Mouse (Mus musculus): ENCODE measurements around the gene Son.

DNA sequence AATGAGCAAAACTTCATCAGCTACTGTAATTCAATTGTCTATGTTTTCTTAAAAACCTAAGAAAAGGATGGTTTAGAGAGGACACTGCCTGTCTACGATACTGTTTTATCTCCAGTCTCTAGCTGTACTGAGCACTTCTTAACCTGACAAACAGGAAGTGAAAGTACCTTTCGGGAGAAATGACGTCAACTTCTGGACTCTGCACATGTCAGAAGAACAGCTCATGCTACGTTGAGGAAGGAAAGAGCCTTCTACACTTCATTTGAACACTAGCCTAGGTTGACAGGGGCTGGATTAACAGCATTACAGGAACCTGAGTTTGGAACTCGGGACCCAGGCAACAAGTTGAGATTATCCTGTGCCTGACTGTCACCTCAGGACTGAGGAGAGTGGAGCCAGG lies 38.2 kb downstream of the Son start:
- TF ChIP-seq CTCF (IDR thresholded peaks at IDR 0.05; ENCODE audit: insufficient read depth, low read length): no peak
- TF ChIP-seq POLR2A (IDR thresholded peaks at IDR 0.05; ENCODE audit: borderline replicate concordance, extremely low read depth, low read depth, low read length): no peak

Measured in lung, adult 2 months (tissue).